Mouse (Mus musculus) CH12.LX (cell line): ENCODE results near the gene Sstr3. TPM values are rescaled to one million over a fixed set of nuclear protein-coding genes. Genes with fewer than 3 reads are reported as not detected.

Source experiments
- DNase-seq: peaks from one replicate; pipeline ENCODE4 v3.0.0-alpha.2; 2013; ENCODE audit errors: extremely low read depth
- H3K27ac ChIP-seq: 2 replicates; pipeline ENCODE4 v1.5.1; 2012; ENCODE audit warnings: low read depth, mild to moderate bottlenecking, control low read depth, moderate library complexity; ENCODE audit not compliant: insufficient read depth
- H3K27me3 ChIP-seq: replicated peaks from 2 replicates; pipeline ENCODE3; 2012; ENCODE audit warnings: inconsistent platforms
- H3K36me3 ChIP-seq, 2 experiments: replicated peaks in 1 of 2; 2 replicates each; pipeline versions ENCODE3 to v1.6.1; 2012; ENCODE audit warnings: inconsistent platforms in 1 of 2, low read length in 1 of 2, mild to moderate bottlenecking in 1 of 2, mixed read lengths in 1 of 2, moderate library complexity in 1 of 2; ENCODE audit not compliant: control insufficient read depth in 1 of 2, insufficient read depth in 1 of 2
- H3K4me1 ChIP-seq, 2 experiments: 2 replicates each; pipeline ENCODE4 v1.6.1; 2012; ENCODE audit warnings: inconsistent platforms in 1 of 2, moderate library complexity in 1 of 2; ENCODE audit not compliant: insufficient read depth in 2 of 2, control insufficient read depth in 1 of 2
- H3K4me2 ChIP-seq: 2 replicates; pipeline ENCODE4 v1.6.1; 2012; ENCODE audit warnings: low read depth, mild to moderate bottlenecking, control low read depth; ENCODE audit not compliant: poor library complexity, insufficient read depth, severe bottlenecking
- H3K4me3 ChIP-seq, 3 experiments: fragments of 150-350 bp in 1 of 3; sonication (generic) in 1 of 3; replicated peaks in 1 of 3; 2 replicates each; pipeline versions ENCODE3 to v1.5.1; 2011 to 2012; ENCODE audit warnings: low read depth in 2 of 3, low read length in 2 of 3, mild to moderate bottlenecking in 2 of 3, moderate library complexity in 2 of 3, control low read depth in 1 of 3, improper control_type of control experiment in 1 of 3, inconsistent platforms in 1 of 3, mixed read lengths in 1 of 3; ENCODE audit not compliant: poor library complexity in 1 of 3
- H3K79me2 ChIP-seq: replicated peaks from 2 replicates; pipeline ENCODE4 v1.6.1; 2012; ENCODE audit warnings: mild to moderate bottlenecking, moderate library complexity; ENCODE audit not compliant: control insufficient read depth, poor library complexity, insufficient read depth, severe bottlenecking; ENCODE audit errors: extremely low read depth
- H3K9ac ChIP-seq: 2 replicates; pipeline ENCODE4 v1.6.1; 2012; ENCODE audit warnings: low read depth, mild to moderate bottlenecking, control low read depth, moderate library complexity; ENCODE audit not compliant: insufficient read depth
- H3K9me3 ChIP-seq: replicated peaks from 2 replicates; pipeline ENCODE3; 2012; ENCODE audit warnings: low read length, inconsistent platforms, mixed read lengths
- BHLHE40 ChIP-seq: IDR thresholded peaks from 2 replicates; pipeline ENCODE4 v1.6.1; 2011; ENCODE audit warnings: mild to moderate bottlenecking, low read depth, low read length, improper control_type of control experiment
- CTCF ChIP-seq, 2 experiments: IDR thresholded peaks in 1 of 2; conservative IDR thresholded peaks in 1 of 2; 2 replicates each; pipeline ENCODE4 v1.5.1; 2011 to 2012; ENCODE audit warnings: low read depth in 2 of 2, low read length in 2 of 2, improper control_type of control experiment in 1 of 2, inconsistent platforms in 1 of 2, mild to moderate bottlenecking in 1 of 2, moderate library complexity in 1 of 2
- E2F4 ChIP-seq: IDR thresholded peaks from 2 replicates; pipeline ENCODE4 v1.6.1; 2011; ENCODE audit warnings: low read depth, low read length, improper control_type of control experiment; ENCODE audit not compliant: insufficient replicate concordance
- ELF1 ChIP-seq: IDR thresholded peaks from 2 replicates; pipeline ENCODE4 v1.6.1; 2014; ENCODE audit warnings: low read depth, mild to moderate bottlenecking, inconsistent platforms, low read length, improper control_type of control experiment
- ETS1 ChIP-seq: conservative IDR thresholded peaks from 2 replicates; pipeline ENCODE4 v1.6.1; 2012; ENCODE audit warnings: low read depth, mild to moderate bottlenecking, inconsistent platforms, low read length, improper control_type of control experiment, moderate library complexity
- IRF4 ChIP-seq: IDR thresholded peaks from 2 replicates; pipeline ENCODE4 v1.6.1; 2014; ENCODE audit warnings: low read depth, mild to moderate bottlenecking, inconsistent platforms, low read length, improper control_type of control experiment
- JUND ChIP-seq: conservative IDR thresholded peaks from 2 replicates; pipeline ENCODE4 v1.6.1; 2011; ENCODE audit warnings: low read depth, low read length, improper control_type of control experiment
- MAFK ChIP-seq: IDR thresholded peaks from 2 replicates; pipeline ENCODE4 v1.6.1; 2011; ENCODE audit warnings: low read length, improper control_type of control experiment; ENCODE audit not compliant: insufficient replicate concordance
- MAX ChIP-seq: IDR thresholded peaks from 2 replicates; pipeline ENCODE4 v1.6.1; 2011; ENCODE audit warnings: low read length, improper control_type of control experiment
- MAZ ChIP-seq: IDR thresholded peaks from 2 replicates; pipeline ENCODE4 v1.6.1; 2012; ENCODE audit warnings: low read depth, mild to moderate bottlenecking, inconsistent platforms, low read length, improper control_type of control experiment, moderate library complexity
- MEF2A ChIP-seq: IDR thresholded peaks from 2 replicates; pipeline ENCODE4 v1.6.1; 2014; ENCODE audit warnings: low read depth, mild to moderate bottlenecking, inconsistent platforms, low read length, improper control_type of control experiment, borderline replicate concordance
- MXI1 ChIP-seq: IDR thresholded peaks from 2 replicates; pipeline ENCODE4 v1.6.1; 2011; ENCODE audit warnings: mild to moderate bottlenecking, low read depth, low read length, improper control_type of control experiment
- MYC ChIP-seq: IDR thresholded peaks from 2 replicates; pipeline ENCODE4 v1.6.1; 2011; ENCODE audit warnings: low read depth, mild to moderate bottlenecking, improper control_type of control experiment, low read length
- NELFE ChIP-seq: IDR thresholded peaks from 2 replicates; pipeline ENCODE4 v1.6.1; 2011; ENCODE audit warnings: low read depth, low read length, improper control_type of control experiment
- NRF1 ChIP-seq: IDR thresholded peaks from 2 replicates; pipeline ENCODE4 v1.6.1; 2014; ENCODE audit warnings: low read depth, mild to moderate bottlenecking, inconsistent platforms, low read length, improper control_type of control experiment, moderate library complexity
- POLR2AphosphoS2 ChIP-seq: IDR thresholded peaks from 2 replicates; pipeline ENCODE4 v1.6.1; 2011; ENCODE audit warnings: low read depth, low read length, improper control_type of control experiment
- RAD21 ChIP-seq: IDR thresholded peaks from 2 replicates; pipeline ENCODE4 v1.6.1; 2011; ENCODE audit warnings: low read depth, mild to moderate bottlenecking, low read length, improper control_type of control experiment, moderate library complexity
- RCOR1 ChIP-seq: conservative IDR thresholded peaks from 2 replicates; pipeline ENCODE4 v1.6.1; 2012; ENCODE audit warnings: low read depth, mild to moderate bottlenecking, inconsistent platforms, low read length, improper control_type of control experiment
- SIN3A ChIP-seq: IDR thresholded peaks from 2 replicates; pipeline ENCODE4 v1.6.1; 2012; ENCODE audit warnings: low read length, improper control_type of control experiment, inconsistent platforms
- SMC3 ChIP-seq: IDR thresholded peaks from 2 replicates; pipeline ENCODE4 v1.6.1; 2011; ENCODE audit warnings: low read depth, low read length, improper control_type of control experiment
- TCF12 ChIP-seq: IDR thresholded peaks from 2 replicates; pipeline ENCODE4 v1.6.1; 2014; ENCODE audit warnings: low read depth, mild to moderate bottlenecking, inconsistent platforms, low read length, improper control_type of control experiment
- USF2 ChIP-seq: conservative IDR thresholded peaks from 2 replicates; pipeline ENCODE4 v1.6.1; 2011; ENCODE audit warnings: low read depth, low read length, improper control_type of control experiment
- ZC3H11A ChIP-seq: IDR thresholded peaks from 2 replicates; pipeline ENCODE4 v1.6.1; 2012; ENCODE audit warnings: low read depth, mild to moderate bottlenecking, inconsistent platforms, low read length, improper control_type of control experiment
- ZMIZ1 ChIP-seq: IDR thresholded peaks from 2 replicates; pipeline ENCODE4 v1.6.1; 2012; ENCODE audit warnings: low read depth, mild to moderate bottlenecking, inconsistent platforms, low read length, improper control_type of control experiment
- dilution Hi-C: fragments of 300-500 bp; cut with MboI; formaldehyde crosslinking; loops from 2 replicates; pipeline ENCODE4 v1.14.3; 2020; ENCODE audit warnings: low sequenced_read_pairs; ENCODE audit not compliant: extremely low pct_unique_long_range_greater_than_20kb, extremely low pct_ligation_motif_present
- in situ Hi-C: fragments of 300-500 bp; cut with MboI; formaldehyde crosslinking; loops from 3 replicates; pipeline ENCODE4 v1.14.3; 2019; ENCODE audit warnings: low sequenced_read_pairs, low pct_ligation_motif_present, low pct_unique_long_range_greater_than_20kb, mixed read lengths
- polyA plus RNA-seq: library from polyadenylated mRNA; unstranded; fragments of >175 nt; gene quantifications from 2 replicates; pipeline ENCODE4 v1.2.1, GENCODE M21; 2012; ENCODE audit warnings: low read depth; ENCODE audit not compliant: insufficient read length
- total RNA-seq, 2 experiments: library from RNA; depleted of rRNA; stranded (reverse); fragments of 300-350 nt in 1 of 2; fragments of >200 nt in 1 of 2; gene quantifications; 2 replicates each; pipeline ENCODE4 v1.2.3; 2012 to 2014

The Sstr3 gene
- total and polyA plus RNA-seq, 3 experiments, result 0.36 TPM; not detected in 2

- TF ChIP-seq IRF4 (peak; percentile 47; the same call in 1 of the 2 replicates), TCF12 (peak; percentile 58; the same call in 1 of the 2 replicates), RCOR1 (no peak), MXI1 (peak; percentile 48), ELF1 (0 out of 2 replicates have a peak, but pooled peaks have one; percentile 47), NELFE (peak; percentile 83), ZC3H11A (no peak), BHLHE40 (peak; percentile 76), ZMIZ1 (peak; percentile 95), CTCF (conservative IDR thresholded peaks at IDR 0.05 in 1 of 2, IDR thresholded peaks at IDR 0.05 in 1 of 2; ENCODE audit: low read depth in 2 of 2, low read length in 2 of 2) (no peak), USF2 (no peak)
These were observed 47.4 kb upstream of the Sstr3 start (continued) for GRCm38 (mm10) chr15:78591680-78592451.

- peak; percentile 54 for TF ChIP-seq SMC3
- TF ChIP-seq ETS1, result no peak
- no peak for TF ChIP-seq BHLHE40
- TF ChIP-seq MAFK, result no peak
- TF ChIP-seq SIN3A, result peak; percentile 20; the same call in 1 of the 2 replicates
- peak; percentile 46 for TF ChIP-seq RAD21
- no peak for TF ChIP-seq ELF1
- no peak for TF ChIP-seq POLR2AphosphoS2
- no peak for TF ChIP-seq IRF4
- no peak for TF ChIP-seq NELFE
- no peak for TF ChIP-seq E2F4
- TF ChIP-seq TCF12, result no peak
- TF ChIP-seq MYC, result 0 out of 2 replicates have a peak, but pooled peaks have one; percentile 23
- TF ChIP-seq JUND, result no peak
- no peak for TF ChIP-seq NRF1
- TF ChIP-seq MAX, result 0 out of 2 replicates have a peak, but pooled peaks have one; percentile 22
- no peak for TF ChIP-seq MEF2A
- TF ChIP-seq MAZ, result no peak
- TF ChIP-seq CTCF (conservative IDR thresholded peaks at IDR 0.05 in 1 of 2, IDR thresholded peaks at IDR 0.05 in 1 of 2; ENCODE audit: low read depth in 2 of 2, low read length in 2 of 2), result peak; percentile 68 to 88
- Histone ChIP-seq H3K27ac (peak overlapping the region; percentile 92), H3K79me2 (no peaks in the 10 kb centered on the region), H3K4me2 (peak overlapping the region; percentile 81), H3K9me3 (peaks cover 8% of the 10 kb centered on the region), H3K27me3 (no peaks in the 10 kb centered on the region), H3K4me3 (peak overlapping the region in 1 of 3 experiments; percentile 51), H3K4me1 (peaks cover 54 to 95% of the 10 kb centered on the region in 2 experiments), H3K9ac (peak overlapping the region; percentile 64), H3K36me3 (no peaks in the 10 kb centered on the region)
- dilution Hi-C loops (no loop called here), in situ Hi-C loops (no loop called here)
- no peak for DNase-seq
These were observed 46.3 kb upstream of the Sstr3 start for GRCm38 (mm10) chr15:78590785-78591184.
